Mouse (Mus musculus) CH12.LX (cell line): ENCODE results near the gene Krba1. TPM values are rescaled to one million over a fixed set of nuclear protein-coding genes. Genes with fewer than 3 reads are reported as not detected.

Source experiments
- DNase-seq: peaks from one replicate; pipeline ENCODE4 v3.0.0-alpha.2; 2013; ENCODE audit errors: extremely low read depth
- H3K27ac ChIP-seq: 2 replicates; pipeline ENCODE4 v1.5.1; 2012; ENCODE audit warnings: low read depth, mild to moderate bottlenecking, control low read depth, moderate library complexity; ENCODE audit not compliant: insufficient read depth
- H3K27me3 ChIP-seq: replicated peaks from 2 replicates; pipeline ENCODE3; 2012; ENCODE audit warnings: inconsistent platforms
- H3K36me3 ChIP-seq, 2 experiments: replicated peaks in 1 of 2; 2 replicates each; pipeline versions ENCODE3 to v1.6.1; 2012; ENCODE audit warnings: inconsistent platforms in 1 of 2, low read length in 1 of 2, mild to moderate bottlenecking in 1 of 2, mixed read lengths in 1 of 2, moderate library complexity in 1 of 2; ENCODE audit not compliant: control insufficient read depth in 1 of 2, insufficient read depth in 1 of 2
- H3K4me1 ChIP-seq, 2 experiments: 2 replicates each; pipeline ENCODE4 v1.6.1; 2012; ENCODE audit warnings: inconsistent platforms in 1 of 2, moderate library complexity in 1 of 2; ENCODE audit not compliant: insufficient read depth in 2 of 2, control insufficient read depth in 1 of 2
- H3K4me2 ChIP-seq: 2 replicates; pipeline ENCODE4 v1.6.1; 2012; ENCODE audit warnings: low read depth, mild to moderate bottlenecking, control low read depth; ENCODE audit not compliant: poor library complexity, insufficient read depth, severe bottlenecking
- H3K4me3 ChIP-seq, 3 experiments: fragments of 150-350 bp in 1 of 3; sonication (generic) in 1 of 3; replicated peaks in 1 of 3; 2 replicates each; pipeline versions ENCODE3 to v1.5.1; 2011 to 2012; ENCODE audit warnings: low read depth in 2 of 3, low read length in 2 of 3, mild to moderate bottlenecking in 2 of 3, moderate library complexity in 2 of 3, control low read depth in 1 of 3, improper control_type of control experiment in 1 of 3, inconsistent platforms in 1 of 3, mixed read lengths in 1 of 3; ENCODE audit not compliant: poor library complexity in 1 of 3
- H3K79me2 ChIP-seq: replicated peaks from 2 replicates; pipeline ENCODE4 v1.6.1; 2012; ENCODE audit warnings: mild to moderate bottlenecking, moderate library complexity; ENCODE audit not compliant: control insufficient read depth, poor library complexity, insufficient read depth, severe bottlenecking; ENCODE audit errors: extremely low read depth
- H3K9ac ChIP-seq: 2 replicates; pipeline ENCODE4 v1.6.1; 2012; ENCODE audit warnings: low read depth, mild to moderate bottlenecking, control low read depth, moderate library complexity; ENCODE audit not compliant: insufficient read depth
- H3K9me3 ChIP-seq: replicated peaks from 2 replicates; pipeline ENCODE3; 2012; ENCODE audit warnings: low read length, inconsistent platforms, mixed read lengths
- BHLHE40 ChIP-seq: IDR thresholded peaks from 2 replicates; pipeline ENCODE4 v1.6.1; 2011; ENCODE audit warnings: mild to moderate bottlenecking, low read depth, low read length, improper control_type of control experiment
- CHD2 ChIP-seq: IDR thresholded peaks from 2 replicates; pipeline ENCODE4 v1.6.1; 2011; ENCODE audit warnings: low read length, improper control_type of control experiment
- CTCF ChIP-seq, 2 experiments: IDR thresholded peaks in 1 of 2; conservative IDR thresholded peaks in 1 of 2; 2 replicates each; pipeline ENCODE4 v1.5.1; 2011 to 2012; ENCODE audit warnings: low read depth in 2 of 2, low read length in 2 of 2, improper control_type of control experiment in 1 of 2, inconsistent platforms in 1 of 2, mild to moderate bottlenecking in 1 of 2, moderate library complexity in 1 of 2
- E2F4 ChIP-seq: IDR thresholded peaks from 2 replicates; pipeline ENCODE4 v1.6.1; 2011; ENCODE audit warnings: low read depth, low read length, improper control_type of control experiment; ENCODE audit not compliant: insufficient replicate concordance
- EP300 ChIP-seq: IDR thresholded peaks from 2 replicates; pipeline ENCODE4 v1.6.1; 2011; ENCODE audit warnings: low read length, improper control_type of control experiment
- IRF4 ChIP-seq: IDR thresholded peaks from 2 replicates; pipeline ENCODE4 v1.6.1; 2014; ENCODE audit warnings: low read depth, mild to moderate bottlenecking, inconsistent platforms, low read length, improper control_type of control experiment
- KAT2A ChIP-seq: IDR thresholded peaks from 2 replicates; pipeline ENCODE4 v1.6.1; 2012; ENCODE audit warnings: low read length, improper control_type of control experiment, inconsistent platforms; ENCODE audit not compliant: insufficient replicate concordance
- MAFK ChIP-seq: IDR thresholded peaks from 2 replicates; pipeline ENCODE4 v1.6.1; 2011; ENCODE audit warnings: low read length, improper control_type of control experiment; ENCODE audit not compliant: insufficient replicate concordance
- MEF2A ChIP-seq: IDR thresholded peaks from 2 replicates; pipeline ENCODE4 v1.6.1; 2014; ENCODE audit warnings: low read depth, mild to moderate bottlenecking, inconsistent platforms, low read length, improper control_type of control experiment, borderline replicate concordance
- MYC ChIP-seq: IDR thresholded peaks from 2 replicates; pipeline ENCODE4 v1.6.1; 2011; ENCODE audit warnings: low read depth, mild to moderate bottlenecking, improper control_type of control experiment, low read length
- NELFE ChIP-seq: IDR thresholded peaks from 2 replicates; pipeline ENCODE4 v1.6.1; 2011; ENCODE audit warnings: low read depth, low read length, improper control_type of control experiment
- PAX5 ChIP-seq: IDR thresholded peaks from 2 replicates; pipeline ENCODE4 v1.6.1; 2012; ENCODE audit warnings: low read length, inconsistent platforms, mixed read lengths
- POLR2AphosphoS2 ChIP-seq: IDR thresholded peaks from 2 replicates; pipeline ENCODE4 v1.6.1; 2011; ENCODE audit warnings: low read depth, low read length, improper control_type of control experiment
- TBP ChIP-seq: conservative IDR thresholded peaks from 2 replicates; pipeline ENCODE4 v1.6.1; 2011; ENCODE audit warnings: low read depth, low read length, improper control_type of control experiment
- UBTF ChIP-seq: IDR thresholded peaks from 2 replicates; pipeline ENCODE4 v1.6.1; 2012; ENCODE audit warnings: low read depth, mild to moderate bottlenecking, inconsistent platforms, low read length, improper control_type of control experiment, moderate library complexity
- ZMIZ1 ChIP-seq: IDR thresholded peaks from 2 replicates; pipeline ENCODE4 v1.6.1; 2012; ENCODE audit warnings: low read depth, mild to moderate bottlenecking, inconsistent platforms, low read length, improper control_type of control experiment
- dilution Hi-C: fragments of 300-500 bp; cut with MboI; formaldehyde crosslinking; loops from 2 replicates; pipeline ENCODE4 v1.14.3; 2020; ENCODE audit warnings: low sequenced_read_pairs; ENCODE audit not compliant: extremely low pct_unique_long_range_greater_than_20kb, extremely low pct_ligation_motif_present
- in situ Hi-C: fragments of 300-500 bp; cut with MboI; formaldehyde crosslinking; loops from 3 replicates; pipeline ENCODE4 v1.14.3; 2019; ENCODE audit warnings: low sequenced_read_pairs, low pct_ligation_motif_present, low pct_unique_long_range_greater_than_20kb, mixed read lengths
- polyA plus RNA-seq: library from polyadenylated mRNA; unstranded; fragments of >175 nt; gene quantifications from 2 replicates; pipeline ENCODE4 v1.2.1, GENCODE M21; 2012; ENCODE audit warnings: low read depth; ENCODE audit not compliant: insufficient read length
- total RNA-seq, 2 experiments: library from RNA; depleted of rRNA; stranded (reverse); fragments of 300-350 nt in 1 of 2; fragments of >200 nt in 1 of 2; gene quantifications; 2 replicates each; pipeline ENCODE4 v1.2.3; 2012 to 2014

Krba1 gene
- total and polyA plus RNA-seq, 3 experiments: 2.9 to 12.7 (median 9.8) TPM

- H3K27ac ChIP-seq: no peak overlapping the region
- H3K36me3 ChIP-seq: no peaks in the 10 kb centered on the region
- no peak overlapping the region for H3K9ac ChIP-seq
- H3K4me1 ChIP-seq: peaks cover 18 to 44% of the 10 kb centered on the region in 2 experiments
- no peaks in the 10 kb centered on the region for H3K79me2 ChIP-seq
- no peaks in the 10 kb centered on the region for H3K9me3 ChIP-seq
- dilution Hi-C loops: no loop called here
- no peaks in the 10 kb centered on the region for H3K27me3 ChIP-seq
- no peak for TF ChIP-seq IRF4
- TF ChIP-seq KAT2A: no peak
- no peak overlapping the region for H3K4me3 ChIP-seq
- in situ Hi-C loops: no loop called here
- DNase-seq: no peak
- H3K4me2 ChIP-seq: no peak overlapping the region
These were observed 53.1 kb downstream of the Krba1 start for GRCm38 (mm10) chr6:48448527-48448926.

DNA sequence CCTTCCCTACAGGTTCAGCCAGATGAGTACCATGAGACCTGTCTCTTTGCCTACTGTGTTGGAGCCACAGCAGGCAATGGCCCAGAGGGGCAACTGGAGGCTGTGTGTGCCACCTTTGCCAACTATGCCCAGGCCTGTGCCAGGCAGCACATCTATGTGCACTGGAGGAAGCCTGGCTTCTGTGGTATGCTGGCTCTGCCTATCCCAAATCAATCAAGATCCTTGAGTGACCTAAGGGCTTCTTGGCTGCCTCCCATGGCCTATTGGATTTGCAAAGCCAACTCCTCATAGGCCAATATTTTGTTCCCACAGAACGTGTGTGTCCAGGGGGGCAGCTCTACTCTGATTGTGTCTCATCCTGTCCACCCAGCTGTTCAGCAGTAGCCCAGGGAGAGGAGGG, 56.8 kb downstream of the Krba1 start:
- Histone ChIP-seq H3K27me3 (no peaks in the 10 kb centered on the region), H3K36me3 (no peaks in the 10 kb centered on the region)
- dilution Hi-C loops: no loop called here

DNA sequence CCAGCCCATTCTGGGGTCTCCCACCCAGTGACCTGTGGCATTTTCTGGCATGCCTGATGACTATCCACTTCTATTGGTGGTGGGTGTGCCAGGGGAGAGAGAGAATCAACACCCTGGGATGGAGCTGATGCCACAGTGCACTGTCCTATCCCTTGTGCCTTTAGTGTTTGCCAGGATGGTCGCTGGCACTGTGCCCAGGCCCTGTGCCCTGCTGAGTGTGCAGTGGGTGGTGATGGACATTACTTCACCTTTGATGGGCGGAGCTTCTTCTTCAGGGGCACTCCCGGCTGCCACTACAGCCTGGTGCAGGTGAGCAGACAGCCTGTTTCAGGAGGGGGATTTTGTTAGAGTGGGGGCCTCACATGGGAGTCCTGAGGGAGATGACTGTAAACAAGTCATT, 57.4 kb downstream of the Krba1 start:
- no peak for TF ChIP-seq CTCF (conservative IDR thresholded peaks at IDR 0.05 in 1 of 2, IDR thresholded peaks at IDR 0.05 in 1 of 2; ENCODE audit: low read depth in 2 of 2, low read length in 2 of 2)
- TF ChIP-seq BHLHE40: no peak
- TF ChIP-seq PAX5: no peak
- TF ChIP-seq MAFK: no peak
- no peaks in the 10 kb centered on the region for H3K9me3 ChIP-seq

More for the DNA sequence above, 56.8 kb downstream of the Krba1 start:
- no peak overlapping the region for H3K4me3 ChIP-seq
- no peak overlapping the region for H3K27ac ChIP-seq
- TF ChIP-seq POLR2AphosphoS2 (no peak), UBTF (no peak), E2F4 (no peak), CHD2 (no peak), MYC (no peak), NELFE (no peak), BHLHE40 (no peak), ZMIZ1 (no peak), TBP (no peak), EP300 (no peak), MEF2A (no peak)
- H3K4me1 ChIP-seq: peaks cover 10 to 37% of the 10 kb centered on the region in 2 experiments
- in situ Hi-C loops: no loop called here
- no peak overlapping the region for H3K4me2 ChIP-seq
- H3K9me3 ChIP-seq: no peaks in the 10 kb centered on the region
- no peaks in the 10 kb centered on the region for H3K79me2 ChIP-seq
- no peak overlapping the region for H3K9ac ChIP-seq
- no peak for DNase-seq

More for the DNA sequence above, 57.4 kb downstream of the Krba1 start:
- peaks cover 7 to 31% of the 10 kb centered on the region in 2 experiments for H3K4me1 ChIP-seq
- H3K4me2 ChIP-seq: no peak overlapping the region
- H3K9ac ChIP-seq: no peak overlapping the region
- dilution Hi-C loops: no loop called here
- H3K27me3 ChIP-seq: no peaks in the 10 kb centered on the region
- H3K36me3 ChIP-seq: no peaks in the 10 kb centered on the region
- H3K4me3 ChIP-seq: no peak overlapping the region
- in situ Hi-C loops: no loop called here
- no peak overlapping the region for H3K27ac ChIP-seq
- no peaks in the 10 kb centered on the region for H3K79me2 ChIP-seq
- no peak for DNase-seq
